22 mouse cellular contexts compared by ENCODE assay signal in genomic region chr3:83987533-83988112, GRCm38 (mm10). TPM values are rescaled to one million over a fixed set of nuclear protein-coding genes. Genes with fewer than 3 reads are reported as not detected.
DNase-seq lines count a peak whose midpoint lies in the region; ATAC-seq and TF ChIP-seq lines count a peak whose summit lies in the region.
"Had no signal": no experiment of that assay in that cellular context is flagged by ENCODE, and none has a peak within 500 bp of the region (broad histone marks: within the 10 kb centered on the region; RNA-seq: fewer than 3 reads in every experiment).

No protein-coding gene starts in this region.

- no peak for DNase-seq in embryonic facial prominence, embryonic 10.5 days (ENCODE audit: low spot score)
- no peak for DNase-seq in natural killer cell, adult 2 months (ENCODE audit: low spot score in 2 of 2)
- no peak for DNase-seq in ovary, postnatal 36 days (ENCODE audit: low spot score)
- no peak for DNase-seq in kidney, adult 2 months
- DNase-seq: adrenal gland, postnatal 14 days; cerebellum, adult 9-11 months; forebrain, postnatal 0 days; gastrocnemius, postnatal 36 days; kidney, postnatal 4 days; lung, adult 18-20 months; lung, postnatal 36 days; right cerebral cortex, adult 18-20 months had no signal

- no peak for TF ChIP-seq CTCF in kidney, adult 2 months (conservative IDR thresholded peaks at IDR 0.05; ENCODE audit: insufficient read depth, insufficient read length, low read depth, low read length)

- H3K9me3 ChIP-seq in embryonic facial prominence, embryonic 13.5 days: no peaks in the 10 kb centered on the region
- no peaks in the 10 kb centered on the region for H3K9me3 ChIP-seq in embryonic facial prominence, embryonic 10.5 days
- H3K9me3 ChIP-seq: heart, embryonic 10.5 days; hindbrain, embryonic 12.5 days; intestine, embryonic 15.5 days; kidney, embryonic 15.5 days; midbrain, embryonic 10.5 days had no signal

- ATAC-seq in embryonic facial prominence, embryonic 13.5 days (ENCODE audit: insufficient number of reproducible peaks, insufficient read depth, low FRiP score, low TSS enrichment, low read depth): no peak
- ATAC-seq in CD4-positive, CD25-positive, alpha-beta regulatory T cell, adult 4 months: peak; percentile 64
- ATAC-seq in granulocyte monocyte progenitor cell, adult 5-6 weeks (replicated peaks; ENCODE audit: poor library complexity, severe bottlenecking): 0 out of 2 replicates have a peak, but pooled peaks have one; percentile 29
- ATAC-seq in megakaryocyte progenitor cell, adult 5-6 weeks (replicated peaks; ENCODE audit: poor library complexity): peak; percentile 24; the same call in 1 of the 2 replicates
- ATAC-seq: forebrain, postnatal 0 days; intestine, embryonic 15.5 days had no signal

- peak overlapping the region; percentile 48; the same call in 1 of the 2 replicates for H3K27ac ChIP-seq in embryonic facial prominence, embryonic 13.5 days
- H3K27ac ChIP-seq in embryonic facial prominence, embryonic 10.5 days (replicated peaks): no peak overlapping the region
- no peak overlapping the region for H3K27ac ChIP-seq in kidney, adult 2 months (ENCODE audit: insufficient read depth, low read depth, low read length)
- H3K27ac ChIP-seq: heart, embryonic 10.5 days; hindbrain, embryonic 12.5 days; intestine, embryonic 15.5 days; kidney, embryonic 15.5 days had no signal

- TF ChIP-seq POLR2A in kidney, adult 2 months (IDR thresholded peaks at IDR 0.05; ENCODE audit: low read depth, low read length): no peak

- no peak overlapping the region for H3K9ac ChIP-seq in embryonic facial prominence, embryonic 13.5 days
- H3K9ac ChIP-seq: forebrain, postnatal 0 days; hindbrain, embryonic 12.5 days; intestine, embryonic 15.5 days; kidney, embryonic 15.5 days had no signal

- no peak overlapping the region for H3K4me2 ChIP-seq in embryonic facial prominence, embryonic 13.5 days
- H3K4me2 ChIP-seq: hindbrain, embryonic 12.5 days; intestine, embryonic 15.5 days; kidney, embryonic 15.5 days; liver, embryonic 11.5 days had no signal

- H3K4me3 ChIP-seq in embryonic facial prominence, embryonic 13.5 days: no peak overlapping the region
- H3K4me3 ChIP-seq in embryonic facial prominence, embryonic 10.5 days: no peak overlapping the region
- H3K4me3 ChIP-seq in kidney, adult 2 months (ENCODE audit: insufficient read depth, low read depth, low read length): no peak overlapping the region
- H3K4me3 ChIP-seq: heart, embryonic 10.5 days; hindbrain, embryonic 12.5 days; intestine, embryonic 15.5 days; kidney, embryonic 15.5 days; midbrain, embryonic 10.5 days had no signal

- whole genome bisulfite sequencing in embryonic facial prominence, embryonic 13.5 days: 63% methylated on average over 8 of the region's 8 CpGs
- 80% methylated on average over 8 of the region's 8 CpGs for WGBS in embryonic facial prominence, embryonic 10.5 days
- WGBS in kidney, adult 2 months: 95% methylated on average over 8 of the region's 8 CpGs

- H3K4me1 ChIP-seq in embryonic facial prominence, embryonic 13.5 days: peaks cover 67% of the 10 kb centered on the region
- H3K4me1 ChIP-seq in embryonic facial prominence, embryonic 10.5 days: peaks cover 88% of the 10 kb centered on the region
- H3K4me1 ChIP-seq in kidney, adult 2 months (ENCODE audit: control insufficient read depth, insufficient read depth, low read length): no peaks in the 10 kb centered on the region

- no peaks in the 10 kb centered on the region for H3K36me3 ChIP-seq in embryonic facial prominence, embryonic 13.5 days
- H3K36me3 ChIP-seq in embryonic facial prominence, embryonic 10.5 days (replicated peaks): peaks cover 11% of the 10 kb centered on the region
- no peaks in the 10 kb centered on the region for H3K36me3 ChIP-seq in kidney, adult 2 months (ENCODE audit: control insufficient read depth, insufficient read depth, low read length)
- H3K36me3 ChIP-seq: heart, embryonic 10.5 days; hindbrain, embryonic 12.5 days; intestine, embryonic 15.5 days had no signal

- H3K27me3 ChIP-seq in embryonic facial prominence, embryonic 13.5 days: no peaks in the 10 kb centered on the region
- H3K27me3 ChIP-seq in embryonic facial prominence, embryonic 10.5 days (replicated peaks; ENCODE audit: low read depth, poor library complexity, severe bottlenecking): no peaks in the 10 kb centered on the region
- no peaks in the 10 kb centered on the region for H3K27me3 ChIP-seq in kidney, adult 2 months (replicated peaks; ENCODE audit: control insufficient read depth, insufficient read depth, low read length)
- H3K27me3 ChIP-seq: hindbrain, embryonic 12.5 days; intestine, embryonic 15.5 days; kidney, embryonic 15.5 days had no signal

RNA-seq across cellular contexts. Expression of gene Tmem131l, which starts 52.4 kb away (rescaled TPM):
- polyA plus RNA-seq in embryonic facial prominence, embryonic 13.5 days (2015; fragmentation: Nextera tagmentation; extraction: Ambion mirVana): 65.7 and 67.4 TPM in 2 replicates
- polyA plus RNA-seq in embryonic facial prominence, embryonic 10.5 days (2016; fragmentation: Nextera tagmentation; extraction: Ambion mirVana): 82.6 and 84.7 TPM in 2 replicates
- 10 to 100 TPM; 41.2 to 45.2 TPM for polyA plus RNA-seq in CD4-positive, CD25-positive, alpha-beta regulatory T cell, adult 4 months (2017; shearing (Covaris generic))
- total RNA-seq in granulocyte monocyte progenitor cell, adult 5-6 weeks (2014; fragmentation: Nextera tagmentation): 80.9 and 108 TPM in 2 replicates
- 25.6 and 31.9 TPM in 2 replicates for total RNA-seq in granulocyte monocyte progenitor cell, adult 5-6 weeks (2017)
- total RNA-seq in megakaryocyte progenitor cell, adult 5-6 weeks (2015): 61.4 and 62.0 TPM in 2 replicates
- total RNA-seq in megakaryocyte progenitor cell, adult 5-6 weeks (2017): 28.3 and 34.7 TPM in 2 replicates
- 8.8 and 9.8 TPM in 2 replicates for polyA plus RNA-seq in kidney, adult 2 months (2012; rRNA removed)
